Mouse (Mus musculus) olfactory bulb, adult 2 months (tissue): ENCODE measurements around the gene Cars. TPM values are rescaled to one million over a fixed set of nuclear protein-coding genes. Genes with fewer than 3 reads are reported as not detected.

ENCODE experiments used
- H3K27ac ChIP-seq: fragments of 200-500 bp; 2 replicates; pipeline ENCODE4 v1.5.1; 2012; ENCODE audit warnings: low read depth, low read length; ENCODE audit not compliant: insufficient read depth
- H3K4me1 ChIP-seq: fragments of 200-500 bp; 2 replicates; pipeline ENCODE4 v1.6.1; 2012; ENCODE audit warnings: low read length; ENCODE audit not compliant: control insufficient read depth, insufficient read depth
- H3K4me3 ChIP-seq: fragments of 200-500 bp; 2 replicates; pipeline ENCODE4 v1.5.1; 2012; ENCODE audit warnings: mild to moderate bottlenecking, low read depth, low read length, moderate library complexity; ENCODE audit not compliant: insufficient read depth
- CTCF ChIP-seq: fragments of 200-500 bp; IDR thresholded peaks from 2 replicates; pipeline ENCODE4 v1.5.1; 2012; ENCODE audit warnings: low read depth, mild to moderate bottlenecking, low read length, moderate library complexity; ENCODE audit not compliant: insufficient read depth
- POLR2A ChIP-seq: fragments of 200-500 bp; IDR thresholded peaks from 2 replicates; pipeline ENCODE4 v1.6.1; 2012; ENCODE audit warnings: mild to moderate bottlenecking, low read depth, low read length, moderate library complexity; ENCODE audit not compliant: insufficient read depth
- WGBS: fragments of 180-500 bp; shearing (Covaris S2); methylation state at CpG from one replicate; pipeline ENCODE4 v1.1.7; 2018; 5-methylcytosine and 5-hydroxymethylcytosine counted together
- polyA plus RNA-seq: library from polyadenylated mRNA; stranded (reverse); fragments of >200 nt; gene quantifications from 2 replicates; pipeline ENCODE4 v1.2.4, GENCODE M21; 2012; ENCODE audit warnings: low replicate concordance; ENCODE audit not compliant: missing spikeins, insufficient read depth, insufficient read length

Cars gene
- polyA plus RNA-seq, 1 experiment = not detected

DNA sequence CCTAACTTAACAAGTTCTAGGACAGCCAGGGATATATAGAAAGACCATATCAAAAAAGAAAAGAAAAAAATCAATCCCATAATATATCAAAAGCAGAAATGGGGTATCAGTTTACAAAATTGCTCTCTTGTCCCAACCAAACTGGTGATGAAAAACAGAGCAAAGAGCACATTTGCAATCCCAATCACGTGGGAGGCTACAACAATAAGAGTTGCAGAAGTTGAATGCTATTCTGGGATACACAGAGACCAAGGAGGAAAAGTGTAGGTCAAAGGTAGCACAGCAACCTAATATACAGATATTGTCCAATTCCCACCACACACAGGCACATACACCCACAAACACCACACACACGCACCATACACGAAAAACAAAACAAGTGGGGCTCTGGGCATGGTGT is 63.6 kb downstream of the Cars start:
- Histone ChIP-seq H3K4me3 (no peak overlapping the region), H3K4me1 (no peaks in the 10 kb centered on the region), H3K27ac (no peak overlapping the region)
- TF ChIP-seq CTCF (no peak), POLR2A (no peak)
- WGBS = 79% methylated on average over 3 of the region's 3 CpGs

DNA sequence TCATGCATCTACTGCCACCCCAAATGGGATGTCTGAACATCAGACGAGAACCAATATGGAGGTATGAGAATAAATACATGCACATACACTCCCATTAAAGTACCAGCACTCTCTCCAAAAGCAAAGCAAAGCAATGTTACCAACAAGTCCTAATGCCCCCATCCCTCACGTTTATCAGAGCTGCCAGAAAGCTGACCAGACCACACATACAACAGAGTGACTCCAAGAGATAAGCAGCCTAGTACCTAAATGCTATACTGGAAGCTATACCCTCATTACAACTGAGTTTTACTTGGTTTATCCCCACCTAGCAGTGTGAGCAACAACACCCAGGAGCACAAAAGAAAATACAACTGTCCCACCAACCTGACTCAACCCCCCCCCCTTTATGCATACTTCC is 66.6 kb downstream of the Cars start:
- no peak for TF ChIP-seq POLR2A
- TF ChIP-seq CTCF = no peak
- no peaks in the 10 kb centered on the region for H3K4me1 ChIP-seq
- H3K4me3 ChIP-seq = no peak overlapping the region
- no peak overlapping the region for H3K27ac ChIP-seq
- 85% methylated on average over 2 of the region's 2 CpGs for WGBS

DNA sequence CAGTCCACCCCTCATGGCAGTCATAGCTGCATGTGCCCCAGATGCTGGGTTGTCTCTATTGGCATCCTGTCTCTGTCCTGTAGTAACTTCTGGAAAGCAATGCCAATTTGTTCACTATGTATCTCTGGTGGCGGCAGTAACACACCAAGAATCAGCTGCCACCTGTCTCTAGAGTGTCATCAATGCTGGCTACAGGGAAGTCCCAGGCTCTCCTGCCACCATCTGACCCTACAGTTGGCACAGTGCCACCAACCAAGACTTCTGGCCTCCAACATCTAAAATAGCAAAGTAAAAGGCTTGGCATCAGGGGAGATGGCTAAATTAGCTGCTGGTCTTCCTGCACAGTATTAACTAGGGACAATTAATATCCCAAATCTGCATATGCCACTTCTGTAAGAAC is 67.5 kb downstream of the Cars start:
- Histone ChIP-seq H3K27ac (no peak overlapping the region), H3K4me1 (no peaks in the 10 kb centered on the region), H3K4me3 (no peak overlapping the region)
- TF ChIP-seq CTCF = no peak
- no peak for TF ChIP-seq POLR2A
- 84% methylated on average over 1 of the region's 1 CpGs for WGBS

- Histone ChIP-seq H3K27ac (no peak overlapping the region), H3K4me1 (peaks cover 4% of the 10 kb centered on the region), H3K4me3 (no peak overlapping the region)
- WGBS = 84% methylated on average over 4 of the region's 4 CpGs
- TF ChIP-seq POLR2A (no peak), CTCF (no peak)
Measured at GRCm38 (mm10) chr7:143519333-143519732, 80.6 kb downstream of the Cars start.

DNA sequence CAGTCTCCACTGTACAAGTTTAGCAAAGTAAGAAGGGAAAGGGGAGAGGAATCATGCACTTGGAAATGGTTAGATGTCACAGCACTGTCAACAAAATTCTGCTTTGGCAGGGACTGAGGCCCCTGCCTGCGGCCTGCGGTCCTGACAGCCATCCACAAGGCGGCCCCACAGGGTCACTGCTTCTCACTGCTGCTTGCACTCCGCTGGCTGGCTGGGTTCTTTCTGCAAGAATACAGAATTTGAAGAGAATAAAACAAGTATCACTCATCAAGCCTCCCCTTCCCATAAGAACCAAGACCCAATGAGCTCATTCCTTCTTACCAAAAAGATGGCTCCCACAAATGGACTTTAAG is 85.5 kb downstream of the Cars start:
- Histone ChIP-seq H3K4me1 (peaks cover 18% of the 10 kb centered on the region), H3K27ac (peak overlapping the region; percentile 69), H3K4me3 (no peak overlapping the region)
- no peak for TF ChIP-seq CTCF
- no peak for TF ChIP-seq POLR2A
- 60% methylated on average over 4 of the region's 4 CpGs for WGBS

DNA sequence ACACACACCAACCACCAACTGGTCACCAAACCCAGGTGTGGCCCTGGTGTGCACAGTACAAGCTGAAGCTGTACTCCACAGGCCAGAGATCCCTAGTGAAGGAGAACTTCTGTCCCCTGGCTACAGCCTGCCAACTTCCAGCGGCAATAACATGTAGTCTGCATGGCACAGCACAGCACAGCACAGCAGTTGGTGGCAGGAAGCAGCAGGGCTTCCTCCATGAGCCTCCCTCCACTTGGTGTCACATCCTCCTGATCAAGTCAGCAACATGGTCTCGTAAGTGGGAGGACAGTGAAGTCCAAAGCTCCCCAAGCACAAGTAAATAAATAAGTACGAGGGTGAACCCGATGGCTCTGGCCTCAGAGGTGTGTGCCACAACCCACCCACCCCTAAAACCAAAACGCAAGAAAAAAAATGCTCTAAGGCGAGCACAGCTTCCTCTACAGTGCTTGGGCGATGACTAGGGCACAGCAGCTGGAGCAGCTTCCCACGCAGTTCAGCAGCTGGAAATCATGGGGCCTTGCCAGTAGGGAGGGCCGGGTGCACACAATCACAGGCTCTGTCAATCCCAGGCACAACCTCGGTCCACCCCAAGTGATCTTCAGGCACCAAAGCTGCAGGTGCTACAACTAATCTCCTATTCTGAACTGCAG is 86.0 kb downstream of the Cars start:
- Histone ChIP-seq H3K27ac (peak overlapping the region; percentile 69), H3K4me1 (peaks cover 18% of the 10 kb centered on the region), H3K4me3 (no peak overlapping the region)
- no peak for TF ChIP-seq CTCF
- TF ChIP-seq POLR2A = no peak
- WGBS = 34% methylated on average over 10 of the region's 10 CpGs

- peaks cover 18% of the 10 kb centered on the region for H3K4me1 ChIP-seq
- no peak overlapping the region for H3K27ac ChIP-seq
- H3K4me3 ChIP-seq = no peak overlapping the region
- TF ChIP-seq CTCF = no peak
- no peak for TF ChIP-seq POLR2A
Measured at GRCm38 (mm10) chr7:143511335-143511712, 88.6 kb downstream of the Cars start.

DNA sequence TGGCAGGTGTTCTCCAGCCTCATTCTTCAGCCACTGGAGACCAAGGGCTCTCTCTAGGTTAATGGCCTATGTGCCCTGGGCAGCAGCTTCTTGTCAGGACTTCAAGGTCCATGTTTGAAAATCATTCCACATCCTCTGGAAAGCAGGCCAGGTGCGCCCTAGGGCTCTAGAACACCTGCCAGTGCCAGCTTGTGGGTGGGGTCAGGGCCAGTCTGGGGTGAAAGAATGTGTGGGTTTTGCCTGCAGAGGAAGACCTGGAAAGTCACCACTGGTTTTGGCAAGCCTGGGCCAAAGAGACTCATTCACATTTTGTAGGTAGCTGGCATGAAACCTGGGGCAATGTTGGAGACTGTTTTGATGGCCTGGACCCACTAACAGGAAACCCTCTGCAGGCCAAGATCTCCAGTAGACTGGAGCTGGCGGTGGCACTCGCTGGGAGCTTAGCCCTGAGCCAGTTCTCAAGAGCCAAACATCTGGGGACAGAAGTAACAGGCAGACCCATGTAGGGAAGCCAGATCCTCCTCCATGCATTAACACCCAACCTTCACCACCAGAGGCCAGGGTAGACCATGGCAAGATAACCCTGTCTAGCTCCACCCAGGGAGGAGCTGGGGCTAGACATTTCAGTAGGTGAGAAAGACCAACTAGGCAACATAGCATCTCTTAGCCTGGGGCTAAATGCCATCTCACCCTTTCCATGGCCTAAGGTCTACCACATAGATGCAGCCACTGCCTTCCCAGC is 89.1 kb downstream of the Cars start:
- Histone ChIP-seq H3K4me3 (no peak overlapping the region), H3K27ac (no peak overlapping the region), H3K4me1 (peaks cover 18% of the 10 kb centered on the region)
- TF ChIP-seq POLR2A = no peak
- TF ChIP-seq CTCF = no peak
- 87% methylated on average over 3 of the region's 3 CpGs for WGBS

- H3K27ac ChIP-seq = no peak overlapping the region
- peaks cover 15% of the 10 kb centered on the region for H3K4me1 ChIP-seq
- TF ChIP-seq CTCF (no peak), POLR2A (no peak)
- 89% methylated on average over 1 of the region's 1 CpGs for WGBS
- H3K4me3 ChIP-seq = no peak overlapping the region
Measured at GRCm38 (mm10) chr7:143509566-143509965, 90.3 kb downstream of the Cars start.

Other genes with a start within 250 kb of the Cars start
- not detected in 2 replicates for gene Cdkn1c, start 139.0 kb downstream of the Cars start, polyA plus RNA-seq
- gene Slc22a18, start 126.4 kb downstream of the Cars start, polyA plus RNA-seq = not detected in 2 replicates
- not detected in 2 replicates for gene Phlda2, start 96.9 kb downstream of the Cars start, polyA plus RNA-seq
- gene Nap1l4, start 51.0 kb downstream of the Cars start, polyA plus RNA-seq = not detected in 2 replicates
- not detected in 2 replicates for gene Tnfrsf26, start 28.6 kb upstream of the Cars start, polyA plus RNA-seq
- gene Tnfrsf22, start 49.6 kb upstream of the Cars start, polyA plus RNA-seq = not detected in 2 replicates
- gene Tnfrsf23, start 85.8 kb upstream of the Cars start, polyA plus RNA-seq = not detected in 2 replicates
- not detected in 2 replicates for gene Osbpl5, start 156.9 kb upstream of the Cars start, polyA plus RNA-seq
- gene Mrgprg, start 166.9 kb upstream of the Cars start, polyA plus RNA-seq = not detected in 2 replicates
- gene Mrgpre, start 184.4 kb upstream of the Cars start, polyA plus RNA-seq = not detected in 2 replicates
- not detected in 2 replicates for gene Nadsyn1, start 222.8 kb upstream of the Cars start, polyA plus RNA-seq
- gene Dhcr7, start 223.1 kb upstream of the Cars start, polyA plus RNA-seq = not detected in 2 replicates